Mouse (Mus musculus): ENCODE measurements at regions not wholly inside any gene's neighbourhood (a gene's known extent, or its start where the extent isn't known, plus 50 kb on each side); places are given as distances from the start of the nearest gene placed in this dataset.

GRCm38 (mm10) chr9:115656994-115657713 is 252.1 kb upstream of the Gadl1 start:
- Histone ChIP-seq H3K4me3 (no peak overlapping the region), H3K9me3 (replicated peaks) (no peaks in the 10 kb centered on the region), H3K27ac (no peak overlapping the region), H3K36me3 (no peaks in the 10 kb centered on the region), H3K27me3 (no peaks in the 10 kb centered on the region), H3K9ac (no peak overlapping the region), H3K4me1 (replicated peaks) (no peaks in the 10 kb centered on the region), H3K4me2 (no peak overlapping the region)
- 33% methylated on average over 4 of the region's 4 CpGs for WGBS
- no peak for ATAC-seq (replicated peaks; ENCODE audit: insufficient number of reproducible peaks, insufficient read depth, low FRiP score, low read depth)

GRCm38 (mm10) chr9:115658477-115658876 is 250.8 kb upstream of the Gadl1 start:
- Histone ChIP-seq H3K27ac (no peak overlapping the region), H3K4me1 (replicated peaks) (no peaks in the 10 kb centered on the region), H3K9ac (no peak overlapping the region), H3K4me3 (no peak overlapping the region), H3K9me3 (replicated peaks) (no peaks in the 10 kb centered on the region), H3K27me3 (no peaks in the 10 kb centered on the region), H3K36me3 (no peaks in the 10 kb centered on the region), H3K4me2 (no peak overlapping the region)
- ATAC-seq (replicated peaks; ENCODE audit: insufficient number of reproducible peaks, insufficient read depth, low FRiP score, low read depth), result no peak
- WGBS, result 72% methylated on average over 5 of the region's 5 CpGs

GRCm38 (mm10) chr9:115660371-115660770 is 248.9 kb upstream of the Gadl1 start:
- WGBS, result 89% methylated on average over 1 of the region's 1 CpGs
- no peak for ATAC-seq (replicated peaks; ENCODE audit: insufficient number of reproducible peaks, insufficient read depth, low FRiP score, low read depth)

GRCm38 (mm10) chr9:115661834-115662425 is 247.3 kb upstream of the Gadl1 start:
- Histone ChIP-seq H3K27me3 (no peaks in the 10 kb centered on the region), H3K4me1 (replicated peaks) (0 out of 2 replicates have a peak, but pooled peaks cover 4% of the 10 kb centered on the region), H3K9me3 (replicated peaks) (no peaks in the 10 kb centered on the region), H3K4me2 (no peak overlapping the region), H3K4me3 (no peak overlapping the region), H3K9ac (no peak overlapping the region), H3K36me3 (no peaks in the 10 kb centered on the region), H3K27ac (no peak overlapping the region)
- WGBS, result 67% methylated on average over 5 of the region's 5 CpGs
- no peak for ATAC-seq (replicated peaks; ENCODE audit: insufficient number of reproducible peaks, insufficient read depth, low FRiP score, low read depth)

More at GRCm38 (mm10) chr9:115660371-115660770, 248.9 kb upstream of the Gadl1 start:
- Histone ChIP-seq H3K9me3 (replicated peaks) (no peaks in the 10 kb centered on the region), H3K9ac (no peak overlapping the region), H3K27ac (no peak overlapping the region), H3K4me3 (no peak overlapping the region), H3K36me3 (no peaks in the 10 kb centered on the region), H3K27me3 (no peaks in the 10 kb centered on the region), H3K4me1 (replicated peaks) (no peaks in the 10 kb centered on the region), H3K4me2 (no peak overlapping the region)

GRCm38 (mm10) chr9:115665337-115666004 is 243.8 kb upstream of the Gadl1 start:
- no peaks in the 10 kb centered on the region for H3K27me3 ChIP-seq
- 54% methylated on average over 5 of the region's 5 CpGs for WGBS
- no peaks in the 10 kb centered on the region for H3K36me3 ChIP-seq
- H3K9me3 ChIP-seq (replicated peaks), result no peaks in the 10 kb centered on the region
- peak overlapping the region; percentile 54 for H3K27ac ChIP-seq
- no peak overlapping the region for H3K4me2 ChIP-seq
- H3K4me1 ChIP-seq (replicated peaks), result 0 out of 2 replicates have a peak, but pooled peaks cover 4% of the 10 kb centered on the region
- ATAC-seq (replicated peaks; ENCODE audit: insufficient number of reproducible peaks, insufficient read depth, low FRiP score, low read depth), result peak; percentile 69; the same call in 1 of the 2 replicates
- no peak overlapping the region for H3K9ac ChIP-seq
- no peak overlapping the region for H3K4me3 ChIP-seq

- H3K27ac ChIP-seq, result no peak overlapping the region
- H3K4me3 ChIP-seq, result no peak overlapping the region
- no peak overlapping the region for H3K9ac ChIP-seq
- no peaks in the 10 kb centered on the region for H3K27me3 ChIP-seq
- H3K9me3 ChIP-seq (replicated peaks), result no peaks in the 10 kb centered on the region
- 63% methylated on average over 3 of the region's 3 CpGs for WGBS
- no peak for ATAC-seq (replicated peaks; ENCODE audit: insufficient number of reproducible peaks, insufficient read depth, low FRiP score, low read depth)
- 0 out of 2 replicates have a peak, but pooled peaks cover 4% of the 10 kb centered on the region for H3K4me1 ChIP-seq (replicated peaks)
- H3K4me2 ChIP-seq, result no peak overlapping the region
- H3K36me3 ChIP-seq, result no peaks in the 10 kb centered on the region
Observed at GRCm38 (mm10) chr9:115666530-115666929, 242.7 kb upstream of the Gadl1 start.

GRCm38 (mm10) chr9:115680703-115681576 is 228.3 kb upstream of the Gadl1 start:
- Histone ChIP-seq H3K36me3 (no peaks in the 10 kb centered on the region), H3K4me2 (no peak overlapping the region), H3K27ac (peak overlapping the region; percentile 47), H3K4me3 (no peak overlapping the region), H3K4me1 (replicated peaks) (peaks cover 9% of the 10 kb centered on the region), H3K27me3 (no peaks in the 10 kb centered on the region), H3K9ac (no peak overlapping the region), H3K9me3 (replicated peaks) (no peaks in the 10 kb centered on the region)
- ATAC-seq (replicated peaks; ENCODE audit: insufficient number of reproducible peaks, insufficient read depth, low FRiP score, low read depth), result peak; percentile 60; the same call in 1 of the 2 replicates
- 42% methylated on average over 9 of the region's 9 CpGs for WGBS

GRCm38 (mm10) chr9:115681841-115682240 is 227.4 kb upstream of the Gadl1 start:
- no peak for ATAC-seq (replicated peaks; ENCODE audit: insufficient number of reproducible peaks, insufficient read depth, low FRiP score, low read depth)
- peaks cover 9% of the 10 kb centered on the region for H3K4me1 ChIP-seq (replicated peaks)
- no peak overlapping the region for H3K4me3 ChIP-seq
- H3K9ac ChIP-seq, result no peak overlapping the region
- 72% methylated on average over 9 of the region's 9 CpGs for WGBS
- no peaks in the 10 kb centered on the region for H3K27me3 ChIP-seq
- H3K4me2 ChIP-seq, result no peak overlapping the region
- H3K36me3 ChIP-seq, result no peaks in the 10 kb centered on the region
- H3K27ac ChIP-seq, result 0 out of 2 replicates have a peak overlapping the region, but pooled peaks have one; percentile 47
- no peaks in the 10 kb centered on the region for H3K9me3 ChIP-seq (replicated peaks)

GRCm38 (mm10) chr9:115683951-115684350 is 225.3 kb upstream of the Gadl1 start:
- H3K9me3 ChIP-seq (replicated peaks), result no peaks in the 10 kb centered on the region
- no peak overlapping the region for H3K4me3 ChIP-seq
- ATAC-seq (replicated peaks; ENCODE audit: insufficient number of reproducible peaks, insufficient read depth, low FRiP score, low read depth), result no peak
- no peaks in the 10 kb centered on the region for H3K27me3 ChIP-seq
- H3K4me2 ChIP-seq, result no peak overlapping the region
- peaks cover 9% of the 10 kb centered on the region for H3K4me1 ChIP-seq (replicated peaks)
- no peaks in the 10 kb centered on the region for H3K36me3 ChIP-seq
- no peak overlapping the region for H3K9ac ChIP-seq
- no peak overlapping the region for H3K27ac ChIP-seq

GRCm38 (mm10) chr9:115686605-115687004 is 222.7 kb upstream of the Gadl1 start:
- no peak overlapping the region for H3K9ac ChIP-seq
- no peak for ATAC-seq (replicated peaks; ENCODE audit: insufficient number of reproducible peaks, insufficient read depth, low FRiP score, low read depth)
- H3K27ac ChIP-seq, result no peak overlapping the region
- H3K27me3 ChIP-seq, result no peaks in the 10 kb centered on the region
- H3K36me3 ChIP-seq, result no peaks in the 10 kb centered on the region
- no peak overlapping the region for H3K4me2 ChIP-seq
- 84% methylated on average over 5 of the region's 5 CpGs for WGBS
- no peaks in the 10 kb centered on the region for H3K9me3 ChIP-seq (replicated peaks)
- no peak overlapping the region for H3K4me3 ChIP-seq
- H3K4me1 ChIP-seq (replicated peaks), result peaks cover under 1% of the 10 kb centered on the region; the same call in 1 of the 2 replicates

GRCm38 (mm10) chr9:115692837-115693236 is 216.4 kb upstream of the Gadl1 start:
- Histone ChIP-seq H3K9ac (no peak overlapping the region), H3K27ac (no peak overlapping the region), H3K4me2 (no peak overlapping the region), H3K9me3 (replicated peaks) (no peaks in the 10 kb centered on the region), H3K27me3 (no peaks in the 10 kb centered on the region), H3K36me3 (no peaks in the 10 kb centered on the region), H3K4me1 (replicated peaks) (no peaks in the 10 kb centered on the region), H3K4me3 (no peak overlapping the region)
- 62% methylated on average over 2 of the region's 2 CpGs for WGBS
- no peak for ATAC-seq (replicated peaks; ENCODE audit: insufficient number of reproducible peaks, insufficient read depth, low FRiP score, low read depth)
